Mouse (Mus musculus) CH12.LX (cell line): ENCODE data around the gene Hist1h3b. TPM values are rescaled to one million over a fixed set of nuclear protein-coding genes. Genes with fewer than 3 reads are reported as not detected.
A peak's percentile ranks its signal among the peaks of the same experiment; 100 is the strongest.

Experiments used
- DNase-seq: peaks from one replicate; pipeline ENCODE4 v3.0.0-alpha.2; 2013; ENCODE audit errors: extremely low read depth
- H3K27ac ChIP-seq: 2 replicates; pipeline ENCODE4 v1.5.1; 2012; ENCODE audit warnings: low read depth, mild to moderate bottlenecking, control low read depth, moderate library complexity; ENCODE audit not compliant: insufficient read depth
- H3K27me3 ChIP-seq: replicated peaks from 2 replicates; pipeline ENCODE3; 2012; ENCODE audit warnings: inconsistent platforms
- H3K36me3 ChIP-seq, 2 experiments: replicated peaks in 1 of 2; 2 replicates each; pipeline versions ENCODE3 to v1.6.1; 2012; ENCODE audit warnings: inconsistent platforms in 1 of 2, low read length in 1 of 2, mild to moderate bottlenecking in 1 of 2, mixed read lengths in 1 of 2, moderate library complexity in 1 of 2; ENCODE audit not compliant: control insufficient read depth in 1 of 2, insufficient read depth in 1 of 2
- H3K4me1 ChIP-seq, 2 experiments: 2 replicates each; pipeline ENCODE4 v1.6.1; 2012; ENCODE audit warnings: inconsistent platforms in 1 of 2, moderate library complexity in 1 of 2; ENCODE audit not compliant: insufficient read depth in 2 of 2, control insufficient read depth in 1 of 2
- H3K4me2 ChIP-seq: 2 replicates; pipeline ENCODE4 v1.6.1; 2012; ENCODE audit warnings: low read depth, mild to moderate bottlenecking, control low read depth; ENCODE audit not compliant: poor library complexity, insufficient read depth, severe bottlenecking
- H3K4me3 ChIP-seq, 3 experiments: fragments of 150-350 bp in 1 of 3; sonication (generic) in 1 of 3; replicated peaks in 1 of 3; 2 replicates each; pipeline versions ENCODE3 to v1.5.1; 2011 to 2012; ENCODE audit warnings: low read depth in 2 of 3, low read length in 2 of 3, mild to moderate bottlenecking in 2 of 3, moderate library complexity in 2 of 3, control low read depth in 1 of 3, improper control_type of control experiment in 1 of 3, inconsistent platforms in 1 of 3, mixed read lengths in 1 of 3; ENCODE audit not compliant: poor library complexity in 1 of 3
- H3K79me2 ChIP-seq: replicated peaks from 2 replicates; pipeline ENCODE4 v1.6.1; 2012; ENCODE audit warnings: mild to moderate bottlenecking, moderate library complexity; ENCODE audit not compliant: control insufficient read depth, poor library complexity, insufficient read depth, severe bottlenecking; ENCODE audit errors: extremely low read depth
- H3K9ac ChIP-seq: 2 replicates; pipeline ENCODE4 v1.6.1; 2012; ENCODE audit warnings: low read depth, mild to moderate bottlenecking, control low read depth, moderate library complexity; ENCODE audit not compliant: insufficient read depth
- H3K9me3 ChIP-seq: replicated peaks from 2 replicates; pipeline ENCODE3; 2012; ENCODE audit warnings: low read length, inconsistent platforms, mixed read lengths
- BHLHE40 ChIP-seq: IDR thresholded peaks from 2 replicates; pipeline ENCODE4 v1.6.1; 2011; ENCODE audit warnings: mild to moderate bottlenecking, low read depth, low read length, improper control_type of control experiment
- CHD1 ChIP-seq: IDR thresholded peaks from 2 replicates; pipeline ENCODE4 v1.6.1; 2012; ENCODE audit warnings: low read depth, low read length, improper control_type of control experiment, inconsistent platforms
- CHD2 ChIP-seq: IDR thresholded peaks from 2 replicates; pipeline ENCODE4 v1.6.1; 2011; ENCODE audit warnings: low read length, improper control_type of control experiment
- CTCF ChIP-seq, 2 experiments: IDR thresholded peaks in 1 of 2; conservative IDR thresholded peaks in 1 of 2; 2 replicates each; pipeline ENCODE4 v1.5.1; 2011 to 2012; ENCODE audit warnings: low read depth in 2 of 2, low read length in 2 of 2, improper control_type of control experiment in 1 of 2, inconsistent platforms in 1 of 2, mild to moderate bottlenecking in 1 of 2, moderate library complexity in 1 of 2
- E2F4 ChIP-seq: IDR thresholded peaks from 2 replicates; pipeline ENCODE4 v1.6.1; 2011; ENCODE audit warnings: low read depth, low read length, improper control_type of control experiment; ENCODE audit not compliant: insufficient replicate concordance
- EP300 ChIP-seq: IDR thresholded peaks from 2 replicates; pipeline ENCODE4 v1.6.1; 2011; ENCODE audit warnings: low read length, improper control_type of control experiment
- ETS1 ChIP-seq: conservative IDR thresholded peaks from 2 replicates; pipeline ENCODE4 v1.6.1; 2012; ENCODE audit warnings: low read depth, mild to moderate bottlenecking, inconsistent platforms, low read length, improper control_type of control experiment, moderate library complexity
- HCFC1 ChIP-seq: IDR thresholded peaks from 2 replicates; pipeline ENCODE4 v1.6.1; 2012; ENCODE audit warnings: low read depth, mild to moderate bottlenecking, inconsistent platforms, low read length, improper control_type of control experiment
- IRF4 ChIP-seq: IDR thresholded peaks from 2 replicates; pipeline ENCODE4 v1.6.1; 2014; ENCODE audit warnings: low read depth, mild to moderate bottlenecking, inconsistent platforms, low read length, improper control_type of control experiment
- JUND ChIP-seq: conservative IDR thresholded peaks from 2 replicates; pipeline ENCODE4 v1.6.1; 2011; ENCODE audit warnings: low read depth, low read length, improper control_type of control experiment
- KAT2A ChIP-seq: IDR thresholded peaks from 2 replicates; pipeline ENCODE4 v1.6.1; 2012; ENCODE audit warnings: low read length, improper control_type of control experiment, inconsistent platforms; ENCODE audit not compliant: insufficient replicate concordance
- MAFK ChIP-seq: IDR thresholded peaks from 2 replicates; pipeline ENCODE4 v1.6.1; 2011; ENCODE audit warnings: low read length, improper control_type of control experiment; ENCODE audit not compliant: insufficient replicate concordance
- MAX ChIP-seq: IDR thresholded peaks from 2 replicates; pipeline ENCODE4 v1.6.1; 2011; ENCODE audit warnings: low read length, improper control_type of control experiment
- MAZ ChIP-seq: IDR thresholded peaks from 2 replicates; pipeline ENCODE4 v1.6.1; 2012; ENCODE audit warnings: low read depth, mild to moderate bottlenecking, inconsistent platforms, low read length, improper control_type of control experiment, moderate library complexity
- MEF2A ChIP-seq: IDR thresholded peaks from 2 replicates; pipeline ENCODE4 v1.6.1; 2014; ENCODE audit warnings: low read depth, mild to moderate bottlenecking, inconsistent platforms, low read length, improper control_type of control experiment, borderline replicate concordance
- MXI1 ChIP-seq: IDR thresholded peaks from 2 replicates; pipeline ENCODE4 v1.6.1; 2011; ENCODE audit warnings: mild to moderate bottlenecking, low read depth, low read length, improper control_type of control experiment
- MYC ChIP-seq: IDR thresholded peaks from 2 replicates; pipeline ENCODE4 v1.6.1; 2011; ENCODE audit warnings: low read depth, mild to moderate bottlenecking, improper control_type of control experiment, low read length
- NELFE ChIP-seq: IDR thresholded peaks from 2 replicates; pipeline ENCODE4 v1.6.1; 2011; ENCODE audit warnings: low read depth, low read length, improper control_type of control experiment
- NRF1 ChIP-seq: IDR thresholded peaks from 2 replicates; pipeline ENCODE4 v1.6.1; 2014; ENCODE audit warnings: low read depth, mild to moderate bottlenecking, inconsistent platforms, low read length, improper control_type of control experiment, moderate library complexity
- PAX5 ChIP-seq: IDR thresholded peaks from 2 replicates; pipeline ENCODE4 v1.6.1; 2012; ENCODE audit warnings: low read length, inconsistent platforms, mixed read lengths
- POLR2AphosphoS2 ChIP-seq: IDR thresholded peaks from 2 replicates; pipeline ENCODE4 v1.6.1; 2011; ENCODE audit warnings: low read depth, low read length, improper control_type of control experiment
- SIN3A ChIP-seq: IDR thresholded peaks from 2 replicates; pipeline ENCODE4 v1.6.1; 2012; ENCODE audit warnings: low read length, improper control_type of control experiment, inconsistent platforms
- SMC3 ChIP-seq: IDR thresholded peaks from 2 replicates; pipeline ENCODE4 v1.6.1; 2011; ENCODE audit warnings: low read depth, low read length, improper control_type of control experiment
- TBP ChIP-seq: conservative IDR thresholded peaks from 2 replicates; pipeline ENCODE4 v1.6.1; 2011; ENCODE audit warnings: low read depth, low read length, improper control_type of control experiment
- TCF12 ChIP-seq: IDR thresholded peaks from 2 replicates; pipeline ENCODE4 v1.6.1; 2014; ENCODE audit warnings: low read depth, mild to moderate bottlenecking, inconsistent platforms, low read length, improper control_type of control experiment
- UBTF ChIP-seq: IDR thresholded peaks from 2 replicates; pipeline ENCODE4 v1.6.1; 2012; ENCODE audit warnings: low read depth, mild to moderate bottlenecking, inconsistent platforms, low read length, improper control_type of control experiment, moderate library complexity
- USF1 ChIP-seq: IDR thresholded peaks from 2 replicates; pipeline ENCODE4 v1.6.1; 2014; ENCODE audit warnings: low read depth, mild to moderate bottlenecking, inconsistent platforms, low read length, improper control_type of control experiment
- ZC3H11A ChIP-seq: IDR thresholded peaks from 2 replicates; pipeline ENCODE4 v1.6.1; 2012; ENCODE audit warnings: low read depth, mild to moderate bottlenecking, inconsistent platforms, low read length, improper control_type of control experiment
- ZKSCAN1 ChIP-seq: IDR thresholded peaks from 2 replicates; pipeline ENCODE4 v1.6.1; 2012; ENCODE audit warnings: low read depth, inconsistent platforms, low read length, improper control_type of control experiment, borderline replicate concordance
- ZMIZ1 ChIP-seq: IDR thresholded peaks from 2 replicates; pipeline ENCODE4 v1.6.1; 2012; ENCODE audit warnings: low read depth, mild to moderate bottlenecking, inconsistent platforms, low read length, improper control_type of control experiment
- ZNF384 ChIP-seq: IDR thresholded peaks from 2 replicates; pipeline ENCODE4 v1.6.1; 2012; ENCODE audit warnings: low read depth, low read length, improper control_type of control experiment, inconsistent platforms
- dilution Hi-C: fragments of 300-500 bp; cut with MboI; formaldehyde crosslinking; loops from 2 replicates; pipeline ENCODE4 v1.14.3; 2020; ENCODE audit warnings: low sequenced_read_pairs; ENCODE audit not compliant: extremely low pct_unique_long_range_greater_than_20kb, extremely low pct_ligation_motif_present
- in situ Hi-C: fragments of 300-500 bp; cut with MboI; formaldehyde crosslinking; loops from 3 replicates; pipeline ENCODE4 v1.14.3; 2019; ENCODE audit warnings: low sequenced_read_pairs, low pct_ligation_motif_present, low pct_unique_long_range_greater_than_20kb, mixed read lengths
- polyA plus RNA-seq: library from polyadenylated mRNA; unstranded; fragments of >175 nt; gene quantifications from 2 replicates; pipeline ENCODE4 v1.2.1, GENCODE M21; 2012; ENCODE audit warnings: low read depth; ENCODE audit not compliant: insufficient read length
- total RNA-seq, 2 experiments: library from RNA; depleted of rRNA; stranded (reverse); fragments of 300-350 nt in 1 of 2; fragments of >200 nt in 1 of 2; gene quantifications; 2 replicates each; pipeline ENCODE4 v1.2.3; 2012 to 2014

Gene Hist1h3b
- total and polyA plus RNA-seq, 3 experiments, result 5.5 to 2,096 (median 44.0) TPM

- TF ChIP-seq MXI1 (peak; percentile 74), SMC3 (peak; percentile 8), MAFK (peak; percentile 41; the same call in 1 of the 2 replicates), EP300 (no peak), TCF12 (no peak), KAT2A (0 out of 2 replicates have a peak, but pooled peaks have one; percentile 44), CHD2 (peak; percentile 79), JUND (no peak), UBTF (0 out of 2 replicates have a peak, but pooled peaks have one; percentile 94), ETS1 (peak; percentile 49; the same call in 1 of the 2 replicates)
These were observed 7.4 kb upstream of the Hist1h3b start (continued) for GRCm38 (mm10) chr13:23744421-23745380.

GRCm38 (mm10) chr13:23745381-23746161, 6.5 kb upstream of the Hist1h3b start, which contains the start of gene Hist1h3c:
Gene Hist1h3c (minus strand): TSS chr13:23745602.
- no peaks in the 10 kb centered on the region for H3K36me3 ChIP-seq
- H3K79me2 ChIP-seq, result no peaks in the 10 kb centered on the region
- peak within 1 kb of the TSS; percentile 13 to 49 (median 49) for H3K4me3 ChIP-seq
- H3K9ac ChIP-seq, result peak within 1 kb of the TSS; percentile 99
- peak within 1 kb of the TSS; percentile 93 for H3K27ac ChIP-seq
- in situ Hi-C loops, result no loop called here
- peaks cover 3 to 45% of the 10 kb centered on the region in 2 experiments; a peak in 3 of 4 replicates for H3K4me1 ChIP-seq
- H3K9me3 ChIP-seq, result no peaks in the 10 kb centered on the region
- dilution Hi-C loops, result loop anchor here (10.0 kb wide), 1 partner anchor 51 kb away; the partner anchor contains the start of genes Hist1h1t and Hist1h4c
- peak within 1 kb of the TSS; percentile 74; the same call in 1 of the 2 replicates for H3K4me2 ChIP-seq
- H3K27me3 ChIP-seq, result no peaks in the 10 kb centered on the region
- peak; percentile 95 for DNase-seq
- TF ChIP-seq BHLHE40, result no peak
- TF ChIP-seq IRF4, result no peak
- TF ChIP-seq NELFE, result peak; percentile 99
- TF ChIP-seq ZKSCAN1, result no peak
- no peak for TF ChIP-seq USF1
- TF ChIP-seq CTCF (conservative IDR thresholded peaks at IDR 0.05 in 1 of 2, IDR thresholded peaks at IDR 0.05 in 1 of 2; ENCODE audit: low read depth in 2 of 2, low read length in 2 of 2), result no peak
- peak; percentile 91; the same call in 1 of the 2 replicates for TF ChIP-seq UBTF
- peak; percentile 59; the same call in 1 of the 2 replicates for TF ChIP-seq CHD2
- peak; percentile 91 for TF ChIP-seq ZNF384
- TF ChIP-seq TBP, result peak; percentile 99
- no peak for TF ChIP-seq MYC
- TF ChIP-seq HCFC1, result peak; percentile 65
- TF ChIP-seq SMC3, result no peak
- no peak for TF ChIP-seq ZC3H11A
- no peak for TF ChIP-seq PAX5
- peak; percentile 100 for TF ChIP-seq E2F4
- no peak for TF ChIP-seq JUND
- 0 out of 2 replicates have a peak, but pooled peaks have one; percentile 19 for TF ChIP-seq MEF2A
- TF ChIP-seq SIN3A, result peak; percentile 60; the same call in 1 of the 2 replicates
- no peak for TF ChIP-seq MAFK
- TF ChIP-seq MAZ, result no peak
- no peak for TF ChIP-seq MAX
- no peak for TF ChIP-seq EP300
- TF ChIP-seq ZMIZ1, result peak; percentile 99
- peak; percentile 68 for TF ChIP-seq TCF12
- TF ChIP-seq CHD1, result no peak
- TF ChIP-seq POLR2AphosphoS2, result peak; percentile 87; the same call in 1 of the 2 replicates
- TF ChIP-seq ETS1, result no peak
- no peak for TF ChIP-seq NRF1
